Mouse (Mus musculus) heart, postnatal 36 days (tissue): Measurements from ENCODE around the gene Anapc15-ps. TPM values are rescaled to one million over a fixed set of nuclear protein-coding genes. Genes with fewer than 3 reads are reported as not detected.

Source experiments
- DNase-seq, 2 experiments: peaks; one replicate each; pipeline ENCODE4 v3.0.0; 2021 to 2022
- intact Hi-C: fragments of 180-260 bp; cut with DNase I; formaldehyde crosslinking; loops from one replicate; pipeline ENCODE4 v1.15.1; 2025
- total RNA-seq, 2 experiments: library from RNA; stranded (reverse); gene quantifications; 2 replicates each; pipeline ENCODE4 v1.2.3; 2021

Gene Anapc15-ps
- not detected for total RNA-seq

DNA sequence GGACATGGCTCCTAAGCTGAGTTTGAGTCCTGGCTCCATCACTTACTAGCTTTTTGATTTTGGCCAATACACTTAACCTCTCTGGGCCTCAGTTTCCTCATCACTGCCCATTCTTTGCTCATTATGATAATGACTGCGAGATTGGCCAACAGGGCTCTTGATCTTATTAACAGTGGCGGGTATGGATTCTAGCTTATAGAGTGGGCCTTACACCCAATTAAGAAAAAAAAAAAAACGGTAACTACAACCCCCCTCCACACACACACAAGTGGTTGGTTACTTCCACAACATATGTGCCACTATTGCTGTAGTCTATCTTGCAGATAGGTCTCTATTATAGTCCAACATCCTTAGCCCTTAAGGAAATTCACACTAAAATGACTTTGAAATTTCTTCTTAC is at the start of gene Anapc15-ps:
Anapc15-ps (minus strand) TSS at position 101 of the 400 bp plus-strand sequence.
- intact Hi-C loops: no loop called here
- no peak for DNase-seq

DNA sequence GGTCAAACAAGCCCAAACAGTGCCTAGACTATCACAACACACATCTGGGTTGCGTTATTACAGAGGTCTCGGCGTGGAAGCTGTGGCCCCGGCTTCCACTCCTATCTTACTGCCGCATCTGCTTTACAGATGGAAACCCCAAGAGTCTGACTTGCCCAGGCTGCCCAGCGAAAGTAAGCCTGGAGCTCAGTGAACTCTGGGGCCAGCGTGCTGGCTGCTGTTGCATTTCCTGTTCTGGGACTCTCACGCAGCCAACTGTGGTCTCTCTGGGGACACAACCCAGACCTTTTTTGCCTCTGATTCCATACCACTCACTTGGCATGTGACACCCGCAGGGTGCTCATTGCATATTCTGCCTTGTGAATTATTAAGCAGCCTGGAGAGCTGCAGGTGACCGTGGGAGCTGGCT is 49.0 kb upstream of the Anapc15-ps start:
- no peak for DNase-seq
- intact Hi-C loops: no loop called here

DNA sequence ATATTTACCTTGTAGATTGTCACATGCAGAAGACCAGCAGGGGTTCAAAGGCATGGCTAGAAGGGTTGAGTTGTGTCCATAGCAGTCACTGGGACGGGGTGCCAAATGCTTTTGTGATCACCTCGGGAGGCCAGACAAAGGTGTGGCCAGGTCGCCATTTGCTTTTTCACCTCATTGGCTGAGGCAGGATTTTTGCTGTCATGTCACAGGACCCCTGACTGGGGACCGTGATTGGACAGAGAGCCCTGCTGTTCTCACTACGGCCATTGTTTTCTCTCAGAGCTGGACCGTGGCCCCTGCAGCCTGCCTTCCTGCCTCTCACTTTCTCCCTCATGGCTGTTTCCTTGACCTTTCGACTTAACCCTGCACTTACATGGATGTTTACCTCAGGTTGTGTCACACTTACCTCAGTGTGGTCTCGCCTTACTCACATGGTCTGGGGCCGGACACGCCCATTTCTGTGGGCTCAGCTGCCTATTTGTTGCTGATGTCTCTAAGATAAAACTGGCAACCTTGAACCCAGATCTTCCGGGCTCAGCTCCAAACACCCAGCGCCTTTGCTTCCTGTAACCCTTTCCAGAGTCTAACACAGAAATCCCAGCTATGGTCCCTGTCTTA is 47.0 kb upstream of the Anapc15-ps start:
- DNase-seq: no peak
- intact Hi-C loops: no loop called here

DNA sequence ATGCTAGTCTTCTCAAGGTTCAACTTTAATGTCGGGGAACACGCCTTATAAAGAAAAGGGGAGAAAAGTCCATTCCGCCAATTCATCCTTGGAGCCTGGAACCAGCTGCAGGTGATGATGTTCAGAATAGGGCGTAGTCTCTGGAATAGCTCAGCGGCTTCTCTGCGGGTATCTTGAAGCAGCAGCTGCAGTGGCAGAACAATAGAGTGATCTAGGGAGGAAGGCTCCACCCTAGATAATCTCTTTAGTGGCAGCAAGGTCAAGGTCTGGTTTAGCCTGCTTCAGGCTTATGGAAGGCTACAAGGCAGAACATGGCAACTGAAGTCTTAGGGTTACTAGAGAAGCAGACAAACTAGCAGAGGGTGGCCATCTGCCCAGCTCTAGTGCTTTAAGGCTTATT is 46.2 kb upstream of the Anapc15-ps start:
- intact Hi-C loops: no loop called here

DNA sequence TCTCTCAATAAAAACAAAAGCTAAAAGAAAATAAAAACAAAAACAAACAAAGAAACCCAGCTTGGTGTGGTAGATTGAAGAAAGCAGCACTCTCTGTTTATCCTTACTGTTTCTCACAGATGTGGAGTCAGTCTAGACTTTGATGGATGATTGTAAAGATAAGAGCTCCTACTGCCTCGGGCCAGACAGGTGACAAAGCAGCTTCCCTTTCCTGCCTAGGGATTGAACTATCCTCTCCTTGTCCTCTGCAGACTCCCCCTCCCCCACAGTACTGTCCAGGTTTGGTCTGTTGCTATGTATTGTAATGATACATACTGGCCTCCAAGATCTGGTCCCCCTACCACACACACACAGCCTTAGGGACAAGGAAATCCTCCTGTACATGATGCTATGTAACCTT is 45.5 kb upstream of the Anapc15-ps start:
- intact Hi-C loops: no loop called here
- no peak for DNase-seq

More for the DNA sequence above, 46.2 kb upstream of the Anapc15-ps start:
- DNase-seq: no peak

DNA sequence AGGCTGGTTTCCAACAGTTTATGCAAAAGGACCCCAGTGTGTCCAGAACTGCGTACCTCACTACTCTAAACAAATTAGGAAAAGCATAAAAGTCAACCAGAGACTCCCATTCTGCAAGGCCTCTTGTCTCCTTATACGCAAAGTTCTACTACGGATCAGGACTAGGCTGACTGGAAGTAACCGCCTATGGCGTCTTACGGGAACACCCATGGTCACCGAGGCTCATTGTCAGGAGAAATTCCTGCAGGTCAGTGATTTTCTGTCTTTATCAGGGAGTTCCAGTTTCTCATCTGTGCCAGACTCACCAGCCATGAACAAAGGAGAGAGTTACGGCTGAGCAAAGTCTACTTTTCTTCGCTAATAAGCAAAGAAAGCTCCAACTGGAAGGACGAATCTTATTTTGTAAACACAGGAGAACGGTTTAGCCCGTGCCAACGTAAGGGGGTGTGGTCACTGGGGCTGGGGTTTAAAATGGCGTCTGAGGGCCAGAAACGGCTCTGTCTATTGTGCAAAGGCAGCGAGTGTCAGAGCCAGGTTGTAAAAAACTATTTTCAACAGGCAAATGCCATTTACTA is 43.9 kb upstream of the Anapc15-ps start:
- intact Hi-C loops: no loop called here
- DNase-seq: no peak

- intact Hi-C loops: no loop called here
- no peak for DNase-seq
Measured at GRCm38 (mm10) chr10:95715687-95716086, 42.4 kb upstream of the Anapc15-ps start.

- no peak for DNase-seq
- intact Hi-C loops: loop anchor here (5.0 kb wide), 1 partner anchor 65 kb away; no protein-coding TSS in a partner anchor
Measured at GRCm38 (mm10) chr10:95712221-95712620, 39.0 kb upstream of the Anapc15-ps start.

GRCm38 (mm10) chr10:95709903-95710660 is 36.8 kb upstream of the Anapc15-ps start:
- DNase-seq: no peak
- intact Hi-C loops: loop anchor here (5.0 kb wide), 1 partner anchor 67 kb away; no protein-coding TSS in a partner anchor

DNA sequence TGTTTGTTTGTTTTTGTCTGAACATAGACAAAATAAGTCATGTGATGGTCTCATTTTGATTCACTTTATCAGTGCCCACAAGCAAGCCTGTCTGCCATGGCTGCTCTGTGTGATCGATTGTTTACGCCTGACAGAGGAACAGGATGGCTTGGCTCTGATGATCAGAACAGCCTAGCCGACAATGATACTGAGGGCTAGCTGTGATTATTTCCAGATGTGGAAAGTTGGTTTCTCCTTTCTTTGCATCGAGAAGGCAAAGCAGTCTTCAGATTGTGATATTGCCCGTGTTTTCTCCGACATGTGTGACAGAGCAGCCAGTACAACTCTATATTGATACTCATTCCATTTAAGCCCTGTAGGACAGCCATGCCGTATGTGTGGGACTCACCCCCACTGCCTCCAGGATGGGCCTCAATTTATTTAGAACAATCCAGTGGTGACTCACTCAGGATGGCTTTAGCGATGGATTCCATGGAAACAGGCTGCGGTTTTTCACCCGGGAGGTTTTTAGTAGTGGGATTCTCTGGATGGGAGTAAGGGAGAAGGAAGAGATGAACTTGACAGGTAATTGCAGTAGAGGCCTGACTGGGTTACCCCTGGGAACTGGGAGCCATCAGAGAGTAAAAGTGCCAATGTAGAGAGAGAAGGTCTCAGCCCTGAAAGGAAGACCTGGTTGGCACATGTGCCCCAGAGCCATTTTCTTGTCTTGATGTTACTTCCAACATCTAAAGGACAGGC is 36.1 kb upstream of the Anapc15-ps start:
- intact Hi-C loops: no loop called here
- no peak for DNase-seq

GRCm38 (mm10) chr10:95708001-95708400 is 34.8 kb upstream of the Anapc15-ps start:
- peak; percentile 31 to 37 for DNase-seq
- intact Hi-C loops: loop anchor here (1.0 kb wide), 2 partner anchors 31 to 49 kb away; no protein-coding TSS in a partner anchor

DNA sequence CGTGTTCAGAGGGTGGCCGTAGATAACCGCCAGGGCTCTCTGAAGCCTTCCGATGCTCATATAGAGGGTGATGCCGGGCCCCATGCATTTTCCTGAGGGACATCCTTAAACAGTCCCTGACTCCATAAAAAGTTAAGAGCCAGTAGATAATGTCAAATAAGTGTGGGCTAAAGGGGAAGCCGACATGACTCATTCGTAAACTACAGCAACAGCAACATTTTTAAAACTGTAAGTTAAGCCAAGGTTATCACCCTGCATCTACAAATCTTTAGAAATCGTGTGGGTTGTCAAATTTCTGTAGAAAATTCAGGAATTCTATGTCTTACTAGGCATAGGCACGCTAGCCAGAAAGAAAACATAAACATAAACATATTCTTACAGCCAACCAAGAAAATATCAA is 33.6 kb upstream of the Anapc15-ps start:
- intact Hi-C loops: no loop called here
- DNase-seq: no peak

GRCm38 (mm10) chr10:95705747-95706146 is 32.5 kb upstream of the Anapc15-ps start:
- DNase-seq: no peak
- intact Hi-C loops: no loop called here

- DNase-seq: no peak
- intact Hi-C loops: no loop called here
Measured at GRCm38 (mm10) chr10:95704847-95705246, 31.6 kb upstream of the Anapc15-ps start.

DNA sequence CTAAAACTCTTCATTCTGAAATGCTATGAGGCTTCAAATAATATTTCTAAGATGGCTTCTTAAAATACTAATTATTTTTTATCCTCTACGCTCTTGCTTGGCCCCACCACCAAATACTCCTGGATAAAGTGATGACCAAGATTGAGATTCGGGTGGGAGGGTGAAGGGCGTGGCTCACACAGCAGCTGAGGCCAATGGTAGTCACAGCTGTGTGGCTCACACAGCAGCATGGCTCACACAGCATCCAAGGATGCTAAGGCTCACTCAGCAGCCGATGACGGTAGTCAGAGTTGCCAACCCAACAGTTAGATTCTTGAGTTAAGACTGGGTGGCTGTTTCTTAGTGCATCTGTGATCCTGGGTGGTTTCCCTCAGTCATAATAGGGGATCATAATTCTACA is 30.5 kb upstream of the Anapc15-ps start:
- DNase-seq: no peak
- intact Hi-C loops: no loop called here

GRCm38 (mm10) chr10:95700422-95700821 is 27.2 kb upstream of the Anapc15-ps start:
- intact Hi-C loops: no loop called here
- DNase-seq: no peak

GRCm38 (mm10) chr10:95698920-95699714 is 25.9 kb upstream of the Anapc15-ps start:
- DNase-seq: no peak
- intact Hi-C loops: loop anchor here (10.0 kb wide), 1 partner anchor 336 kb away; no protein-coding TSS in a partner anchor

- DNase-seq: no peak
- intact Hi-C loops: loop anchor here (10.0 kb wide), 1 partner anchor 339 kb away; no protein-coding TSS in a partner anchor
Measured at GRCm38 (mm10) chr10:95696253-95696641, 23.0 kb upstream of the Anapc15-ps start.

DNA sequence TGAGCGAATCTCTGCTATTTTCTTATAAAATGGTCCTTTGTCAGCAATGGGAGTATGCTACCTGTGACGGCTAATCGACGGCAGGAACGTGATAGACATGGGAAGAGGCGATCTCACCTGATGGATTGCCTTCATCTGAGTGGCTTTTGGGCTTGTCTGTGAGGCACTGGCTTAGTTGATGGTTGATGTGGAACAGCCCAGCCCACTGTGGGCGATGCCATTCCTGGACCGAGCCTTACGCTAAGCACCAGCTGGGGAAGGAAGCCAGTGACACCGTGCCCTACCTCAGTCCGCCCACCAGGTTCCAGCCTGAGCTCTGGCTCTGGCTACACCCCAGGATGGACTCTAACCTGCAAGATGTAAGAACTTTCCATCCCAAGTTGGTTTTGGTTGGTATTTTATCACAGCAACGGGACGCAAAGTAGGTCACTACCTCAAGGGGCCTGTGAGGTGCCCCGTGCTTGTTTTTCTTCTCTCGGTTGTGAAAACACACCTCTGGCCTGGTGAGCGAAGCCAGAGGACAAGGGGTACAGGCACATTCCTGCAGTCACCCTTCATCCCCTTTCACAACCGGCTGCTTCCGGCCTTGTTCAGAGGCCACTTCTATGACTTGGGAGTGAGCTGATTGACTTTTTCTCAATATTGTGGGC is 22.5 kb upstream of the Anapc15-ps start:
- intact Hi-C loops: loop anchor here (10.0 kb wide), 1 partner anchor 339 kb away; no protein-coding TSS in a partner anchor
- no peak for DNase-seq
